Mouse (Mus musculus): ENCODE data around the gene Dpf1. TPM values are rescaled to one million over a fixed set of nuclear protein-coding genes. Genes with fewer than 3 reads are reported as not detected.

Dpf1 gene
- polyA plus RNA-seq (2015; fragmentation: Illumina TruSeq; extraction: RNeasy Lipid Tissue Mini Kit (QIAGEN cat#74804); ENCODE audit: low read depth, low replicate concordance), result 69.6 TPM

DNA sequence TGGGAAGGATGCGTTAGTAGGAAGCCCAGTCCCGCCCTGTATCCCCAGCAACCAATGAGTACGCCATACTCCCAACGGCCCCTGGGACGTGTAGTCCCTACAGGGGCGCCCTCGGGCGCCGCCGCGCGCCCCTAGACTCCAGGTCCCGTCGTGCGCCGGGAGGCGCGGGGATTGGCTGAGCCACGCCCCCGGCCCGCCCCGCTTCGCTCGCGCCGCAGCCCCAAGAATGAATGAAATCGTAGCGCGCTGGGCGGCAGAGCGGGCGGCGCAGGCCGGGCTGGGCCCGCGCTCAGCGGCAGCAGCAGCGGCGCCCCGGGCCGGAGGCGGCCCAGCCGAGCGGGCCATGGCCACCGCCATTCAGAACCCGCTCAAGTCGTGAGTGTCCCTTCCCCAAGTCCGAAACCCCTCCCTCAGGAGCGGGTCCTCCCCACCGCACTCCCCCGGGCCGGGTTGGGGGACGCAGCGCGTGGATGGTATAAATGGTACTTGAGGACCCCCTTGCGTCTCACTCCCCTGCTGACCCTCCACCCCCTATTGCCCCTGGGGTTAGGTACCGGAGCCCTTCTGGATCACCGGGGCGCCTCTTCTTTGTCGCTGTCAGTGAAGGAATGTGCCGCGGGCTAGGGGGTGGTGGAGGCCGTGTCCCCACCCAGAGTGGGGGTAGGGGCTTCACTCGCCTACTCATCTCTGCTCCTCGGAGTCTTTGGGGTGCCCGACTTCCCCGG is at the start of gene Dpf1:
TSS of gene Dpf1 (plus strand) at position 214 of the 725 bp plus-strand sequence.

DNA sequence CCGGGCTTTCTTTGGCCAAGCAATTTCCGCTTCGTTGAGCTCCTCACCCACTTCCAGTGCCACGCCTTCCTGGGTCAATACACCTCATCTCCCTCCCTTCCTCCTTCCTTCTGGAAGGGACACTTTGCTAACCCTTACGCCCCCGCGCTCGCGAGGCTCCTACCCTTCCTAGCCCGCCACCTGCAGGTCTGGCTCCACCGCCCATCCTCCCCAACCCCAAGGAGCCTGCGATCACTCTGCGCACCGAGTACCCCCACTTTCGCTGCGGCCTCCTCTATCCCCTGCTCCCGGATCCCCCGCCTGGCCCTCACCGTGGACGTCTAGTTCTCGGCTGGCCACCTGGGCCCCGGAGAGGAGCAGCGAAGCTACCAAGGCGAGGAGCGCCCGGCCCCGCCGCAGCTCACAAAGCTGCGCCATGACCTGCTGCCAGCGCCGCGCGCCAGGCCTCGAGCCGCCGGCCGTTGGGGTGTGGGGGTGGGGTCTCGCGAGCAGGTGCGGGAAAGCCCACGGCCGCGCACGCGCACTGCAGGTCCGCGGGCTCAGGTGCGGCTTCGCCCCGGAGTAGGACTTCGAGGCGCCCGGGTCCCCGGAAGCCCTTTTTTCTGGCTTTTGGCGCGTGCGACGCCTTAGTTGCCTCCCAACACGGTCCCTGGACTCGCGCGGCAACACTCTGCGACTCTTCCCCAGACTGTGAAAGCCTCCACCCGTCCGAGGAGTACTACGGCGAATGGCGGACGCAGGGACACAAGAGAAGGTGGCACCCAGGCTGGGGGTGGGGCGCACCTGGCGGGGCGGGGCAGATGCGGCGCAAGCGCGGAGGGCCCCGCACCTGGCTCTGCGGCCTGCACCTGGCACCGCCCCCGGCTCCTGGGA is 22.3 kb upstream of the Dpf1 start, which contains the start of gene Spint2:
TSS of gene Spint2 (minus strand) at position 712 of the 873 bp plus-strand sequence.

DNA sequence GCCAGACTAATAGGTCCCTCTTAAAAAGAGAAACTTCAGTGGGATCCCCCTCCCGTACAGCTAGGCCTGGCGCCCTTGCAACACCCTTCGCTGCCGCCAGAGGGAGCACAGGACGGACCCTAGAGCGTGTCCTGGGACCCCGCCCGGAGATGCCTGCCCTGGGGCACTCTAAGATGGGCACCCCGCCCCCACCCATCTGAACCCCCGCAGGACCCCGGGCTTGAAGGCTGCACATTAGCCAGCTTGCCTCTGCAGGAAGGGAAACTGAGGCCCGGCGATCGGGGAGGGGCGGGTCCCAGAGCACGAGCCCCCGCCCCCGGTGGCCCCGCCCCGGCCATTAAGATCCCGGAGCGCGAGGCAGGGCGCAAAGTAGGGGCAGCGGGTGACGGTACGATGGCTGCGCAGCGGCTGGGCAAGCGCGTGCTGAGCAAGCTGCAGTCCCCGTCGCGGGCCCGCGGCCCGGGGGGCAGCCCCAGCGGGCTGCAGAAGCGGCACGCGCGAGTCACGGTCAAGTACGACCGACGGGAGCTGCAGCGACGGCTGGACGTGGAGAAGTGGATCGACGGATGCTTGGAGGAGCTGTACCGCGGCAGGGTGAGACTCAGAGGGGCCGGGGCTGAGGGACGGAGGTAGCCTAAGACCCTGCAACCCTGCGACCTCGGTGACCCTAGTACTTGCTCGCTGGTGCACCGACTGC is 14.7 kb upstream of the Dpf1 start, which contains the start of gene Ppp1r14a:
TSS of gene Ppp1r14a (plus strand) at position 367 of the 697 bp plus-strand sequence.

Other genes starting within 250 kb of the Dpf1 start
- gene Ryr1, start 178.8 kb upstream of the Dpf1 start, polyA plus RNA-seq (2015; fragmentation: Illumina TruSeq; extraction: RNeasy Lipid Tissue Mini Kit (QIAGEN cat#74804); ENCODE audit: low read depth, low replicate concordance), result 4.4 TPM
- 0.70 TPM for gene Rasgrp4, start 169.1 kb upstream of the Dpf1 start, polyA plus RNA-seq (2015; fragmentation: Illumina TruSeq; extraction: RNeasy Lipid Tissue Mini Kit (QIAGEN cat#74804); ENCODE audit: low read depth, low replicate concordance)
- 41.6 TPM for gene Fam98c, start 147.7 kb upstream of the Dpf1 start, polyA plus RNA-seq (2015; fragmentation: Illumina TruSeq; extraction: RNeasy Lipid Tissue Mini Kit (QIAGEN cat#74804); ENCODE audit: low read depth, low replicate concordance)
- 0.79 TPM for gene Ggn, start 133.7 kb upstream of the Dpf1 start, polyA plus RNA-seq (2015; fragmentation: Illumina TruSeq; extraction: RNeasy Lipid Tissue Mini Kit (QIAGEN cat#74804); ENCODE audit: low read depth, low replicate concordance)
- 36.0 TPM for gene Spred3, start 133.5 kb upstream of the Dpf1 start, polyA plus RNA-seq (2015; fragmentation: Illumina TruSeq; extraction: RNeasy Lipid Tissue Mini Kit (QIAGEN cat#74804); ENCODE audit: low read depth, low replicate concordance)
- 190 TPM for gene Psmd8, start 123.2 kb upstream of the Dpf1 start, polyA plus RNA-seq (2015; fragmentation: Illumina TruSeq; extraction: RNeasy Lipid Tissue Mini Kit (QIAGEN cat#74804); ENCODE audit: low read depth, low replicate concordance)
- 0.97 TPM for gene Catsperg1, start 89.9 kb upstream of the Dpf1 start, polyA plus RNA-seq (2015; fragmentation: Illumina TruSeq; extraction: RNeasy Lipid Tissue Mini Kit (QIAGEN cat#74804); ENCODE audit: low read depth, low replicate concordance)
- gene Kcnk6, start 71.4 kb upstream of the Dpf1 start, polyA plus RNA-seq (2015; fragmentation: Illumina TruSeq; extraction: RNeasy Lipid Tissue Mini Kit (QIAGEN cat#74804); ENCODE audit: low read depth, low replicate concordance), result 2.0 TPM
- 63.2 TPM for gene Yif1b, start 65.6 kb upstream of the Dpf1 start, polyA plus RNA-seq (2015; fragmentation: Illumina TruSeq; extraction: RNeasy Lipid Tissue Mini Kit (QIAGEN cat#74804); ENCODE audit: low read depth, low replicate concordance)
- not detected for gene 2200002D01Rik, start 55.5 kb upstream of the Dpf1 start, polyA plus RNA-seq (2015; fragmentation: Illumina TruSeq; extraction: RNeasy Lipid Tissue Mini Kit (QIAGEN cat#74804); ENCODE audit: low read depth, low replicate concordance)
- gene Spint2, start 22.0 kb upstream of the Dpf1 start, polyA plus RNA-seq (2015; fragmentation: Illumina TruSeq; extraction: RNeasy Lipid Tissue Mini Kit (QIAGEN cat#74804); ENCODE audit: low read depth, low replicate concordance), result 24.8 TPM
- gene Ppp1r14a, start 14.6 kb upstream of the Dpf1 start, polyA plus RNA-seq (2015; fragmentation: Illumina TruSeq; extraction: RNeasy Lipid Tissue Mini Kit (QIAGEN cat#74804); ENCODE audit: low read depth, low replicate concordance), result 35.7 TPM
- 32.2 TPM for gene Sipa1l3, start 214.7 kb downstream of the Dpf1 start, polyA plus RNA-seq (2015; fragmentation: Illumina TruSeq; extraction: RNeasy Lipid Tissue Mini Kit (QIAGEN cat#74804); ENCODE audit: low read depth, low replicate concordance)